Mouse (Mus musculus) spleen, adult 2 months (tissue): ENCODE measurements around the gene Acbd6.

ENCODE experiments used
- CTCF ChIP-seq: fragments of 200-500 bp; IDR thresholded peaks from 2 replicates; pipeline ENCODE4 v1.5.1; 2011; ENCODE audit warnings: mild to moderate bottlenecking, inconsistent platforms; ENCODE audit not compliant: insufficient read depth, insufficient read length, insufficient replicate concordance; ENCODE audit errors: extremely low read depth
- POLR2A ChIP-seq: fragments of 200-500 bp; IDR thresholded peaks from 2 replicates; pipeline ENCODE4 v1.6.1; 2011; ENCODE audit warnings: low read depth, low read length, inconsistent platforms

- TF ChIP-seq POLR2A (no peak), CTCF (no peak)
Measured at GRCm38 (mm10) chr1:155517060-155517459, 40.9 kb upstream of the Acbd6 start.
